Mouse (Mus musculus) lung, embryonic 14.5 days (tissue): ENCODE results near the gene Odf2. TPM values are rescaled to one million over a fixed set of nuclear protein-coding genes. Genes with fewer than 3 reads are reported as not detected.

Experiments used
- ATAC-seq: fragments of 200-750 bp; cut with Nextera tagmentation; 2 replicates; pipeline ENCODE4 v1.8.0; 2017; ENCODE audit warnings: mild to moderate bottlenecking, moderate TSS enrichment, moderate library complexity; ENCODE audit not compliant: insufficient read depth
- DNase-seq: peaks from one replicate; pipeline ENCODE4 v3.0.0-alpha.2; 2015
- H3K27ac ChIP-seq: fragments of 300-500 bp; sonication (generic); 2 replicates; pipeline ENCODE4 v1.5.1; 2014; ENCODE audit warnings: low read depth, mild to moderate bottlenecking, moderate library complexity
- H3K27me3 ChIP-seq: fragments of 300-500 bp; sonication (generic); 2 replicates; pipeline ENCODE4 v1.6.1; 2014; ENCODE audit warnings: low read length, control low read depth; ENCODE audit not compliant: insufficient read depth
- H3K36me3 ChIP-seq: fragments of 300-500 bp; sonication (generic); 2 replicates; pipeline ENCODE4 v1.6.1; 2014; ENCODE audit warnings: control low read depth; ENCODE audit not compliant: insufficient read depth
- H3K4me1 ChIP-seq: fragments of 300-500 bp; sonication (generic); 2 replicates; pipeline ENCODE4 v1.6.1; 2014; ENCODE audit warnings: antibody characterized with exemption, control low read depth; ENCODE audit not compliant: insufficient read depth
- H3K4me2 ChIP-seq: fragments of 300-500 bp; sonication (generic); 2 replicates; pipeline ENCODE4 v1.6.1; 2014; ENCODE audit warnings: mild to moderate bottlenecking
- H3K4me3 ChIP-seq: fragments of 300-500 bp; sonication (generic); 2 replicates; pipeline ENCODE4 v1.5.1; 2014; ENCODE audit warnings: low read depth, low read length
- H3K9ac ChIP-seq: fragments of 300-500 bp; sonication (generic); 2 replicates; pipeline ENCODE4 v1.6.1; 2014
- H3K9me3 ChIP-seq: fragments of 300-500 bp; sonication (generic); 2 replicates; pipeline ENCODE4 v1.6.1; 2016; ENCODE audit warnings: low read depth, low read length, control low read depth
- CTCF ChIP-seq: IDR thresholded peaks from 2 replicates; pipeline ENCODE4 v1.5.1; 2016; ENCODE audit warnings: antibody characterized with exemption, low read depth
- WGBS: fragments of 180-500 bp; shearing (Covaris S2); extraction: QIAGEN DNeasy Blood & Tissue Kit; methylation state at CpG from one replicate; pipeline ENCODE4 v1.1.7; 2014; 5-methylcytosine and 5-hydroxymethylcytosine counted together
- polyA plus RNA-seq: library from polyadenylated mRNA; unstranded; fragments of >200 nt; fragmentation: Nextera tagmentation; extraction: Ambion mirVana; gene quantifications from 2 replicates; pipeline ENCODE4 v1.2.1, GENCODE M21; 2014

Odf2 gene
- polyA plus RNA-seq, 1 experiment from 2014 or later = 73.1 TPM

DNA sequence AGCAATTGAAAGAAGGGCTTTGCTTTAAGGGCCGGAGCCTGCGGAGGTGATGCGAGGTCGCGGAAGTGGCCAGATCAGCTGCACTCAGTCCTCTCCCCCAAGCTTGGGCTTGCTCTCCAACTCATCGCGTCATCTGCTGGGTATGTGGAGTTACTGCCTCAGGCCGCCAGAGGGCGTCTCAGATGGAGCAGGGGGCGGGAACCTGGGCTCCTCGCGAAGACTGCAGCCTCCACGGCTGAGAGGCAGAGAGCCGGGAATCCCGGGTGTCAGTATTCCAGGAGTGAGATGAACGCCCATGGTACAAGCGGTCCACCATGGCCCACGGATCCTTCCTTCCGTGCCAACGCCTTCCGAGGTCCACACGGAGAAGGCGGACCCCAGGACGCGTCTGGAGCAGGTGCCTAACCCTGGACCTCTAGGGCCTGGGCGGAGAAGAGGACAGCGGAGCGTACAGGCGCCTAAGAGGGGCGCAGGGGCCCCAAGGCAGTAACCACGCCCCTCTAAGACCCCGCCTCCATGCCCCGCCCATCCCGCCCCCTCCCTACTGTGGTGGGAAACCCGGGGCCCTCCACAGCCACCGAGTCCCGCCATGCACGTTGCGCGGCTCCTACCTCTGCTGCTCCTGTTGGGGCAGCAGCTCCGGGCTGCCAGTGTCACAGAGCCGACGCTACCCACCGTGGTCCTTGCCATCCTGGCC is 19.9 kb upstream of the Odf2 start, which contains the start of gene Cercam:
TSS of gene Cercam (plus strand) at position 216 of the 697 bp plus-strand sequence.
- Histone ChIP-seq H3K4me1 (peaks cover 4% of the 10 kb centered on the region; the same call in 1 of the 2 replicates), H3K4me2 (peak within 1 kb of the TSS; percentile 97), H3K27ac (peak within 1 kb of the TSS; percentile 73), H3K4me3 (peak within 1 kb of the TSS; percentile 50), H3K9me3 (no peaks in the 10 kb centered on the region), H3K9ac (peak within 1 kb of the TSS; percentile 68), H3K36me3 (0 out of 2 replicates have a peak, but pooled peaks cover 4% of the 10 kb centered on the region), H3K27me3 (no peaks in the 10 kb centered on the region)
- peak; percentile 91 for ATAC-seq
- WGBS = under 1% methylated on average over 44 of the region's 44 CpGs
- peak; percentile 93 for DNase-seq
- peak; percentile 95 for TF ChIP-seq CTCF

- H3K4me1 ChIP-seq = peaks cover 4% of the 10 kb centered on the region; the same call in 1 of the 2 replicates
- no peak for TF ChIP-seq CTCF
- ATAC-seq = peak; percentile 48
- H3K36me3 ChIP-seq = 0 out of 2 replicates have a peak, but pooled peaks cover 4% of the 10 kb centered on the region
- whole genome bisulfite sequencing = 3% methylated on average over 17 of the region's 17 CpGs
- H3K9me3 ChIP-seq = no peaks in the 10 kb centered on the region
- peak overlapping the region; percentile 68 for H3K9ac ChIP-seq
- H3K4me3 ChIP-seq = peak overlapping the region; percentile 50
- no peaks in the 10 kb centered on the region for H3K27me3 ChIP-seq
- peak; percentile 28 for DNase-seq
- H3K4me2 ChIP-seq = peak overlapping the region; percentile 97
- H3K27ac ChIP-seq = peak overlapping the region; percentile 73
These were observed 19.2 kb upstream of the Odf2 start for GRCm38 (mm10) chr2:29869646-29870451.

DNA sequence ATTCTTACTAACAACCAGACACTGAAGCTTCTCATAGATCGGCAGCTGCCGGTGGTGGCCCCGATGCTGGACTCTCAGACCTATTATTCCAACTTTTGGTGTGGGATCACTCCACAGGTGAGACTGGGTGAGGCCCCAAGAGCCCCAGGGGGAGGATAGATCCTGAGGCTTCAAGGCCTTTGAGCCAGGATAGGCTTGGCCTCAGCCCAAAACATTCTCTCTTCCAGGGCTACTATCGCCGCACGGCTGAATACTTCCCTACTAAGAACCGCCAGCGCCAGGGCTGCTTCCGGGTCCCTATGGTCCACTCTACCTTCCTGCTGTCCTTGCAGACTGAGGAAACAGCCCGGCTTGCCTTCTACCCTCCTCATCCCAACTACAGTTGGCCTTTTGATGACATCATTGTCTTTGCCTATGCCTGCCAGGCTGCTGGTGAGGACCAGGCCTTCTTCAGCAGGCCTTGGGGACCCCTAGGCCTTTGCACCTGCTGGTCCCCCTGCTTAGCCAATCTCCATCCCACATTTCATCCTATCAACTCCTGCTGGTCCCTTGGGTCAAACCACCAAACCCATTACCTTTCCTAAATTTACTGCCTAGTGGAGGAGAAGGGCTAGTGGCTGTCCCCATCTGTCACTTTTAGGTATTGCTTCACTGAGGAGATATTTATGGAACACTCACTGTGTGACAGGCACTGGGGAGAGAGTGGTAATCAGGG is 16.3 kb upstream of the Odf2 start:
- DNase-seq = no peak
- no peak overlapping the region for H3K9ac ChIP-seq
- peaks cover 4% of the 10 kb centered on the region; the same call in 1 of the 2 replicates for H3K4me1 ChIP-seq

DNA sequence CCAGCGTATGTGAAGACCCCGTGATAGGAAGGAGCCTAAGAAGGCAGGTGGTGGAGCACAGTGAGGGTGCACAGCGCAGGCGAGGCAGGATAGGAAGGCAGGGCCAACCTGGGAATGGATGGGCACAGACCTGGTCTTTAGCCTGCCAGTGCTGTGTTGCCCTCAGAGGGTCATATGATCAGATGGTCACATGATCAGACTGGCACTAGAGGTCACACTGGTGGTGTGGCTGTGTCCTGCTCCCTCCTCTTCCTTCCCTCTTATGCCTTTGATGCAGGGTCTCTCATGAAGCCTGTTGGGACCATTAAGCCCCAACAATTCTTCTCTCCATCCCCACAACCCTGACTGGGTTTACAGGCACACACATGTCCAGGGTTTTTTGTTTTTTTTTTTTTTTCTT is 15.2 kb upstream of the Odf2 start:
- ATAC-seq (no peak), DNase-seq (no peak)
- Histone ChIP-seq H3K27ac (no peak overlapping the region), H3K9me3 (no peaks in the 10 kb centered on the region), H3K27me3 (no peaks in the 10 kb centered on the region), H3K4me1 (peaks cover 4% of the 10 kb centered on the region; the same call in 1 of the 2 replicates), H3K36me3 (peaks cover 9% of the 10 kb centered on the region; the same call in 1 of the 2 replicates), H3K4me2 (no peak overlapping the region), H3K4me3 (no peak overlapping the region), H3K9ac (no peak overlapping the region)
- no peak for TF ChIP-seq CTCF
- 86% methylated on average over 4 of the region's 4 CpGs for WGBS

More for the DNA sequence above, 16.3 kb upstream of the Odf2 start:
- Histone ChIP-seq H3K4me3 (no peak overlapping the region), H3K27me3 (no peaks in the 10 kb centered on the region), H3K36me3 (peaks cover 9% of the 10 kb centered on the region; the same call in 1 of the 2 replicates), H3K4me2 (no peak overlapping the region), H3K27ac (no peak overlapping the region), H3K9me3 (no peaks in the 10 kb centered on the region)
- TF ChIP-seq CTCF = no peak
- 92% methylated on average over 10 of the region's 10 CpGs for WGBS
- ATAC-seq = no peak

GRCm38 (mm10) chr2:29878061-29878460 is 11.0 kb upstream of the Odf2 start:
- Histone ChIP-seq H3K4me3 (no peak overlapping the region), H3K27ac (no peak overlapping the region), H3K4me1 (no peaks in the 10 kb centered on the region), H3K4me2 (no peak overlapping the region), H3K36me3 (peaks cover 6% of the 10 kb centered on the region; the same call in 1 of the 2 replicates), H3K27me3 (no peaks in the 10 kb centered on the region), H3K9ac (no peak overlapping the region), H3K9me3 (no peaks in the 10 kb centered on the region)
- ATAC-seq = no peak
- WGBS = 77% methylated on average over 4 of the region's 4 CpGs
- DNase-seq = no peak
- no peak for TF ChIP-seq CTCF

GRCm38 (mm10) chr2:29879191-29879590 is 9.8 kb upstream of the Odf2 start:
- Histone ChIP-seq H3K27me3 (no peaks in the 10 kb centered on the region), H3K9ac (no peak overlapping the region), H3K4me1 (no peaks in the 10 kb centered on the region), H3K4me3 (no peak overlapping the region), H3K36me3 (peaks cover 5% of the 10 kb centered on the region; the same call in 1 of the 2 replicates), H3K27ac (no peak overlapping the region), H3K9me3 (no peaks in the 10 kb centered on the region), H3K4me2 (no peak overlapping the region)
- ATAC-seq (no peak), DNase-seq (no peak)
- WGBS = 55% methylated on average over 8 of the region's 8 CpGs
- TF ChIP-seq CTCF = no peak
